Mouse (Mus musculus): ENCODE data around the gene Stxbp4. TPM values are rescaled to one million over a fixed set of nuclear protein-coding genes. Genes with fewer than 3 reads are reported as not detected.

The Stxbp4 gene
- polyA plus RNA-seq, 1 experiment from 2014 or later = 20.8 TPM

Other genes starting within 250 kb of the Stxbp4 start
- 4.2 TPM in 2 replicates for gene Hlf, start 247.2 kb downstream of the Stxbp4 start, polyA plus RNA-seq (2015; fragmentation: Nextera tagmentation; extraction: Ambion mirVana)
- 38.0 and 39.9 TPM in 2 replicates for gene Cox11, start 89 bp upstream of the Stxbp4 start, polyA plus RNA-seq (2015; fragmentation: Nextera tagmentation; extraction: Ambion mirVana)
- 11.6 and 12.7 TPM in 2 replicates for gene Tom1l1, start 50.3 kb upstream of the Stxbp4 start, polyA plus RNA-seq (2015; fragmentation: Nextera tagmentation; extraction: Ambion mirVana)